Mouse (Mus musculus): ENCODE results near the gene Apol6.

Apol6 gene

DNA sequence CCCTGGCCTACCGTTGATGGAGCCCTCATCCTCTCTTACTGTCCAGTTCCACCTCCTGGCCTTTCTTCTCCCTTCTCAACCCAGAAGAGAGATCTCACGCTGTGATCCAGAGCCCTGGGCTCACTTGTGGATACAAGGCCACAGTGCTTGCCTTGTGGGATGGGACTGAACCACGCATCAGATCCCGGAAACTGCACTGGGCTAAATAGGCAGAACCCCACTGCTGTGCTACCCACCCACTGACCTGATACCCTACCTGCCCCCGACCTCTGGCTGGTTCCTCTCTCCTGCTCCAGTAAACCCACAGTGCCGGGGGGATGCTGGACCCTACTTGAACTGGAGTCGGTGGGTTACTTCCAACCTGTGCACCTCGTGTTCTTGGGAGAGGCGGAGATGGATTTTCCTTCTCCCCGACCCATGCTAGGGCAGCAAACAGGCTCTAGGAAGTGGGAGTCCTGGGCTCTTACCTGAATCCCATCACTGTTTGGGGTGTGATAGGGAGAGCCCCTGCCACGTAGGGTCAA is 26.3 kb downstream of the Apol6 start:
- no peak for DNase-seq (ENCODE audit: low spot score)

DNA sequence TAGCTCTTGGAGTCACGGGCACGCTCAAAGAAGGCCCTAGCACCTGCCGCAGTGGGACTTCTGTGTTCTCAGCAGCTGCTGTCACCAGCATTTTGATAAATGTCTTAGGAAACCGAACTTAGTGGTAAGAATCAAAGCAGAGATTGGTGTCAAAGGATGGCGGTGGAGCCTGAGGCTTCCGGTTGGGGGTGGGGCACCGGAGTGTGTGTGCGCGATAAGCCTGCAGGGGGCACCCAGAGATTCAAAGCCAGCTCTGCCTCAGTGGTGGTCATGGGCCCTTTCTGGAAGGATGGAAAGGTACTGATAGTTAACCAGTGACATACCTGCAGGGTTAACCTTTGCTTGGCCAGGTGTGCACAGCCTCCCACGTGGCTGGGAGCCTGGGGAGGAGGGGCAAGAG is 27.0 kb downstream of the Apol6 start:
- no peak for DNase-seq (ENCODE audit: low spot score)

DNA sequence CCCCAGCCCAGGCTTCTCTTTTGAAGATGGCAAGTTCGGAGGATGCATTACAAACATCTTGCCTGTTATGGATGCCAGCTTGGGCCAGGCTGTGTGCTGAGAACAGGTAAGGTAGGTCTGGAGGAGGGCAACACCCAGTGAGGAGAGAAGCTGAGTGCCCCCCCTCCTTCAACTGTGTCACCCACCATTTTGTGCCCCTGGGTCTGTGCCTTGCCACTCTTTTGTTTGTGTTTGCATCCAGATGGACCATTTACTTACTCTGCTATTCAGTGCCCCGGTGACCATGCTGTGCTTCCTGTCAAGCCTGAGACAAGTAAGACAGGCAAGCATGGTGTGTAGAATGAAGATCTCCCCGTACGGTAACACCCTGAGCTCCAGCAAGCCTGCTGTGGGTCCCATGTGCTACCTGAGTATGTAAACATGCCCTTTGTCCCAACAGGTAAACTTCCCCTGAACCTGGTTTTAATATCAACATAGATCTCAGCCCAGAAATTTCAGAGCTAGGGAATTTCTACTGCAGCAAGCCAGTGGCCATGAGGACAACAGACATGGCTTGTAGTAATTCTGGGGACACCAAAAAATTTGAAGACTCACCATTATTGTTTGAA is 28.1 kb downstream of the Apol6 start:
- no peak for DNase-seq (ENCODE audit: low spot score)

DNA sequence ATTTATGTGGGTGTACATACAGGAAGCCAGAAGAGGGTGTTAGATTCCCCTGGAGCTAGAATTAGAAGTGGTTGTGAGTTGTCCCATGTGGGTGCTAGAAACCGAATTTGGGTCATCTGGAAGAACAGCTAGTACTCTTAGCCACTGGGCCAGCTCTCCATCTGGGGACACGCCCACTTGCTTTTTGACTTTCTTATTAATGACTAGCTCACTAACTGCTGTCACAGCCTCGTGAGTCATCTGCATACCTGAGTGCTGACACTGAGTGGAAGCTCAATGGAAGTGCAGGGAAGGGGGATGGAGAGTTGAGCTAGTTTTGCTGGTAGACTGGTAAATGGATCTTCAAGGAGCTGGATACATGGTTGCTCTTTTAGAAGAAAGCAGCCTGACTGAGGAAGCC is 32.0 kb downstream of the Apol6 start:
- no peak for DNase-seq (ENCODE audit: low spot score)

DNA sequence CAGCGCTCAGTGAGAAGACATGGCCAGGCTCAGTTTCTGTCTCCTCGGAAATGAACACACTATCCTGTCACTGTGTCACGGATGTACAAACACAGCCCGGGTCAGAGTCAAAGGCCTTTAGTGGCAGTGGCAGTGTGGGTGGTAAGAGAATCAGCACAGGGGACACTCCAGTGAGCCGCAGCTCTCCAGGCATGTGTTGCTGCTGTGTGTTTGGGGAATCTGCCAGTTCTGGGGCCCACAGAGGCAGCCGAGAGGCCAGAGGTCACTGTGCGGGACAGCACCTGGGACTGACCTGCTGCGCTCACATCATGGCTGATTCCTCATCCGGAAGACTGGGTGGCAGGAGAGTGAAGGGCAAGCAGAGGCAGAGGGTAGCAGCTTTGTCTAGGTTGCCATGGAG is 33.4 kb downstream of the Apol6 start:
- no peak for DNase-seq (ENCODE audit: low spot score)

DNA sequence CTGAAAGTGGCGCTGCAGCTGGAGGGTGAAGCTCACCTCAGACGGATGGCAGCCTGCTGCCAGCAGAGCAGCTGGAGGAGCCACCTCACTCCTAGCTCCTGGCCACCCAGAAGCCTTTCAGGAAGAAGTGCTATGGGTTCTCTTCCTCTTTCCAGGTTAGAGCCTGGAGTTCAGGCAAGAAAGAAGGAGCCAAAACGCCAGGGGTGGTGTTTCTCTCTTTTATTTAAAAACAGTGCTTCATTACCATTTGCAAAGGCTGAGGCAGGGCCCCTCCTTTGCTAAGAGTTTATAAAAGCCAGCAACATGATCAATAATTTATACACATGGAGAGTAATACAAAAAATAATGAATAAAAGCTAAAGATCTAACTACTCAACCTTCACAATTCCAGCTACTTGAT is 34.3 kb downstream of the Apol6 start:
- no peak for DNase-seq (ENCODE audit: low spot score)

DNA sequence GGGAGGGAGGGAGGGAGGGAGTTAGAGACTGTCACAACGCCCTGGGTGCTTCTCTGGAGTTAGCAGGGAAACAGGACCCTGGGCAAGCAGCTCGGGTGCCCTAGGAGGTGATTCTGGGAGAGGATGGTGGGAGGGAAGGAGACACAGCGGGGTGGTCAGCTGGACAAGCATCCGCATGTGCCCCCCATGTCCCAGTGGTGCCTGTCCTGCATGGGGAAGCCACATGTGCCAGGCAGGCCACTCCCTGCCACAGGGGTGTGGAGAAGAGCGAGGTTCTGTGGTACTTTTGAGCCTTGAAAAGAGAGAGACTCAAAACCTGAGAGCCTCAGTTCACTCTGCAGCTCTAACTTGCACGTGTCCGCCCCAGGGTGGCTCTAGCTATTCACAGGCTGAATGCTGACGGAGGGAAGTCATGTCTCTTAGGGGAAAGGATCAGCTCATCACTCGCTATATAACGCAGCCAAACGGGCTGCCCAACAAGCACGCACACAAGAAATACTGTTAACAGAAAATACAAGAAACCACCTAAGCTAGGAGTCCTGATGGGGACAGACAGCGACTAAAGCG is 34.8 kb downstream of the Apol6 start:
- no peak for DNase-seq (ENCODE audit: low spot score)

DNA sequence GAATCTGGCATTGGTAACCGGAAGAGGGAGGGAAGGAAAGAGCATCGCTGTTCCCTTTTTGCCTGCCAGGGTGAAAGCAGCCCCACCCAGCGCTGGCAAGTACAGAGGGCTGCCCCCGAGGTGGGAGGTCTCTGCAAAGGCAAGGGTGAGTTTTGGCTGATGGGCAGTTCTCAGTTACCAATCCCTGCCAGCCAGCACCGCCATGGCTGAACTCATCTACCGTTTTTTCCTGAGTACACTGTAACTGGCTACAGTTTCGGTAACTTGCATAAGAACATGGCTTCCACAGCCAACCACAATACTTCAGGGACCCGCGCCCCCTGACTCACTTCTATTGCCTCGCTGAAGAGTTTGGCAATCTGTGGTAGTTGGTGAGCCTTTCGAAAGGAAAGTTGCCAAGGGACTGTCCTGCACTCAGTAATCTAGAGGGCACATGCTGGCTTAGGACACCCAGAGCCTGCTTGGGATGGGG is 35.4 kb downstream of the Apol6 start:
- DNase-seq (ENCODE audit: low spot score): peak; percentile 89

DNA sequence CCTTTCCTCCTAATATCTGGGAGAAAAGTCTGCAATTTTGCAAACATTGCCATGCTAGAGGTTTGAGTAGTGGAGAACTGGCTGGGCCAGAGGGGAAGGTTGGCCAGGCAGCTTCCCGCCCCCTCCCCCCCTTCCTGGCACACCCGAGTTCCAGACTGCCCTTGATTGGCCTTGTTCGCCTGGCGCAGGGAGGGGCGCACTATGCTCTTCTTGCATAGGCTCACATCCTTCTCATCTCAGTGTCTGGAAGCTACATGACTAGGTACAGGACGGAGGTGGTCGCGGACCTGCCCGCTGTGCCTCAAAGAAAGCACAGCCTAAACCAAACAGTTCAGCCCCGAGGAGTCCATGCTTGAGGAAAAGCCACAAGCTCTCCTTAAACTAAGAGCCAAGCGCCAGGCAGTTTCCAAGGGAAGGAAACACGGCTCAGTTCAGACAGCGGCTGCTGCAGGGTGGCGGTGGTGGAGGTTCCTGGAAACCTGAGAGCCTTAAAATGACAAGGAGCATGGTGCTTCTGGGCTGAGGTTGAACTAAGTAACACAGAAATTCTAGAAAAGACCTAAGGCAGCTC is 36.2 kb downstream of the Apol6 start:
- peak; percentile 39 for DNase-seq (ENCODE audit: low spot score)

DNA sequence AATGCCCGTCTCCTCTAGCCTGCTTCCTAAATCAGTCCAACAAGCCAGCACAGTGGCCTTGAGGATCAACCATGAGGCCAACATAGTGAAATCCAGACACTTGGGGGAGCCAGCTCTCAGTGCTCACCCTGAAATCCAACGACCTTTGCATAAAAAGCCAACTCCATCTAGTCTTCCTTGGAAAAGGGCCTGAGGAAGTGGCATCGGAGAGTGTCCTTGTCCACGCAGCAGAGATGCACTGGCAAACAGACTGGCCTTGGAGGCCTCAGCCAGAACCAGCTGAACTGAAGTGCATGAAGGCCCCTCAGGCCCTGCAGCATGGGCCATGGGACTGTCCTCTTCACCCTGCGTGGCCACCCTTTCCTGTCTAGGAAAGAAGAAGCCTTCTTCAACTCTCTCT is 36.9 kb downstream of the Apol6 start:
- peak; percentile 39 for DNase-seq (ENCODE audit: low spot score)

DNA sequence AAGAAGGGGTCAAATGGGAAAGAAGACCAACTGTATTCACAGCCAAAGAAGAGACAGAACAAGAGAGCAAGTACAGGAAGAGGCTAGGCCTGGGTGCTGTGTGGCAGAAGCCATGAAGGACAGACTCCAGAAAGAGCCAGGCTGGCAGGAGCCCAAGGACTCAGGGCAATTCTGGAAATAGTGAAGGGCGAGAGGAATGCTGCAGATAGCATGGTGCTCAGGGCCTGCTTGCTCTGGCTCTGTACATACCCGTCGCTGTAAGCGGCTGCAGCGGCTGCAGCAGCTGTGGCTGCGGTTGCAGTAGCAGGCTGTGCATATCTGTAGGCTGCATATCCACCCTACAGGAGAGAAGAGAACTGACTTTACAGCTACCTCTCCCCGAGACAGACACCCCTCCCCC is 41.3 kb downstream of the Apol6 start:
- no peak for DNase-seq (ENCODE audit: low spot score)

DNA sequence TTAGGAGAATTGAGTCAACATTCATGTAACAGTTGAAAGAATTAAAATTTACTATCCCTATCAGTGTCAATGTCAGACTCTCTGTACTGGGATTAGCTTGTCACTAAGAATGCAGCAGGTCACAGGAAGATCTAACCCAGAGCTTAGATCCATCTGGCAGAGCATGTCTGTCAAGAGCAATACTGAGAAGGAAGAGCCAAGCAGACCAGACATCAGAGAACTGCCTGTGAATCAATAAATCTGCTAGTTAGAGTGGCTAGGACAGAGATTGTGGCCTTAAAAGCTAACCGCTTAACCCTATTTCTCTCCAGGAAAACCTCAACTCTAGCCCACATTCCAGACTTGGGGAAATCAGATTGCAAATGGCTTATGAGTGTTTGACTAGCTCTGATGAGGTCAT is 42.0 kb downstream of the Apol6 start:
- DNase-seq (ENCODE audit: low spot score): no peak

DNA sequence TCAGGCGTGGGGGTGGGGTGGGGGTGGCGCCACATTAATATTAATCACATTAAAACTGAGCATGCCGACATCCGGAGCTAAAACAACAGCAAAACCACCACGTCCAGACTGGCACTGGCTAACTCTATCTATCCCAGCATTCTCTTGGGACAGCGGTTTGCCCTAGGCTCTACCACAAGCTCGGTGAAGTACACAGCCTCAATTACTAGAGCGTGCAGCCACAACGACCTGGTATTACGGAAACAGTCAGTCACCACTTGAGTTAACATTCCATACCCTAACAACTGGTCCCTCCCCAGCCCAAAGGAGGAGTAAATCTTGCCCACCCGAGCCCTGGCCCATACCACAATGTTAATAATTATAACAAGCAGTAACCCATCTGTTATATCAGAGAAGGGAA is 44.7 kb downstream of the Apol6 start:
- no peak for DNase-seq (ENCODE audit: low spot score)

DNA sequence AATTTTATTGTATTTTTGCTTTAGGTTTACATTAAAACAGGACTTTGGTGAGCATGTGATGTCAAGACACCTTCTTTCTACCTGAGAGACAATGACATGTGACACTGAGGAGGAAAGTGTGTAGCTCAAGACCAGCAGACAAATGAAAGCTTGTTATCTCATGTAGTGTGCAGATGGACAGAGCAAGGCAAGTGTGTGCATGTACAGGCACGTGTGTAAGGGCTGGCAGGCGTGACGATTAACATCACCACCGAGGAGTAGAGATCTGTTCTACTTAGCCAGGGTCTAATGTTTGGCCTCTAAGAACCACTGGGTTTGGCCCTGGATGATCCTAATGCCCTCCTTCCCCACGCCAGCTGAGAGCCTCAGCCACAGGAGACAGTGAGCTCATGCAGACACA is 46.0 kb downstream of the Apol6 start:
- no peak for DNase-seq (ENCODE audit: low spot score)

DNA sequence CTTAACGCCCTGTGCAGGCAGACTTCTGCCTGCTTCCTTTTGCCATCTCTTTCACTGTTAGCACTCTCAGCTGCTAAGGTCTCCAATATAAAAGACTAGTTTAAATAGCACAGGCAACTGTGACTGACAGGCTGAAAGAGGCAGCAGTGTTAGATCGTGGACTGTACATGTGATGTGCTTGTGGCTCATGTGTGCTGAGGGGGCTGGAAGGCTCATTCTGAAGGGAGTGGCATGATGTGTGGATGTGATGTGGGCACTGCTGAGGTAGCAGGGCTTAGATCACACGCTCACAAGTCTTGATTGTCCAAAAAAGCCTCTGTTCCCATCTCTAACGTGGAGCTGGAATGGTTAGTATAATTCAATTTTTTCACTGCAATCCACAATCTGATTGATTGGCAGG is 46.9 kb downstream of the Apol6 start:
- no peak for DNase-seq (ENCODE audit: low spot score)

DNA sequence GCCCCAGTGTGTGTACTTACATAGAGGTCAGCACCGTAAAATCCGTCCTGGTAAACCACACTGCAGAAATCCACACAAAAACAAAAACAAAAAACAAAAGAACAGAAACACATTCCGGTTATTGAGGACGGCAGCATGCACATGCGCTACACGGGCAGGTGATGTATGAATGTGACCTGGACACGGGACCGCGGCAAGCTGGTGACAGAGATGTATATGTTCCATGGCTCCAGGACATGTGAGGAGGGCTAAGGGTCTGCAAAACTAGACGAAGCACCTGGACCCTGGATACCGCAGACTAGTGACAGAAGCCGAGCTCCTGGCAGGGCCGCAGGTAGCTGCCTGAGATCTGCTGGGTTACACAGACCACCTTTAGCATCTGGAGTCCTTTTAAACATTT is 49.9 kb downstream of the Apol6 start:
- DNase-seq (ENCODE audit: low spot score): no peak

DNA sequence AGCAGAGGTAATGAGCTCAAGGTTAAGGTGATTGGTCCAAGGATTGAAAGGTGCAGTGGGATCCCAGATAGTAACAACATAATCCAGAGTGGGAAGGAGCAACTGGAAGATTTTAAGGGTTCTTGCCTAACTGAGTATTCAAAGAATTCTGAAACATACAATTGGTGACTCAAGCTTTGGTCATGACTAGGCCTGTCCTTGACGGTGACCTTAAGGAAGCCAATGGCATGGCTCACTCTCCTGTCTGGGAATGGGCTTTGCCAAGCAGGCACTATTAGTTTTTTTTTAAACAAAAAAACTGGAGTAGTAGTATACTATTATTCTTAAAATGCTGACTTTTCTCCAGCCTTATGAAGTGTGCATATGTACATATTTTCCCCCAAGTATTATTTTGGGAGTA is 50.7 kb downstream of the Apol6 start:
- no peak for DNase-seq (ENCODE audit: low spot score)

DNA sequence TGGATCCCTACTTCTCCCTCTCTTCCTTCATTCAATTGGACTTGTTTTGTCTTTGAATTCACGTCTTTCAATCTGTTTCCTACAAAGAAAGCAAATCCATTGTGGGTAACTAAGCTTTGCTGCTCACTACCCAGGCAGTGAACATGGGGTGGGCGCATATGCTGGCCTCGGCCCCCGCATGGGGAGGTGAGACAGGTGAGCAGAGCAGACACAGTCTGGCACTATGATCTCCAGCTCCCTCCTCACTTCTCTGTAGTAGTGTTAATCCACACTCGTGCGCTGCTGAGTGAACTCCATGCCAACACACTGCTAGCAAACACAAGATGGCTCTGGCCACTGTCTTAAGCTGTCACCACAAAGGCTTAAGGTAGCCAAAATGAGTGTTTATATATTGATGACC is 52.8 kb downstream of the Apol6 start:
- DNase-seq (ENCODE audit: low spot score): no peak

DNA sequence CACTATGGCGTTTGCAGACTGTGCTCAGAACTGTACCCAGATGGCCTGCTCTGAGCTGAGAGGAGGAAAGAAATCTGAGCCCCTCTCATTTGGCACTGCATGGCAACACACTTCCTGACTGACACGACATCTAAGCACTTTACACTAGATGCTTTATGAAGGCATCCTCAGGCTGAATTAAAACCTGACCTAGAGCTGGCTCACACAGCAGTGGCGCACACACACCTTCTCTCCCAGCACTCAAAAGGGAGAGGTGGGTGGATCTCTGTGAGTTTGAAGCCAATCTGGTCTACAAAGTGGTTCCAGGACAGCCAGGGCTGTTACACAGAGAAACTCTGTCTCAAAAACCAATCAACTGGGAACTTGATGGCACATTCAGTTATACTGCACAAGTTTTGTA is 55.2 kb downstream of the Apol6 start:
- no peak for DNase-seq (ENCODE audit: low spot score)

DNA sequence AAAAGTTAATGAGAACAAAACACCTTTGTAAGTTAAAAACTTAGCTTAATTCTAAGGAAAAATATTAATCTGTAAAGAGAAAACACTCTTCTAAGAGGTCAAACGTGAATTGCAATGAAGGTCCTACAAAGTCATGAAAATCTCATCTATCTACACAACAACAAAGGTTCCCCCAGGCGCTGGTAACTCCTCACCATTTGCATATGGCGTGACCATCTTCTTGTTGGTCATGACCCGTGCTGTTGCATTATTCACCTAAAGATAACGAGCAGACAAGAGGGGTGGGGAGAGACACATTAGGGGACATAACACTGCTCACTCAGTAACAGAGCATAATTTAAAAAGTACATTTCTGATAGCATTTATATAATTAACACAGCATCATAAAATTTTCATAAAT is 58.2 kb downstream of the Apol6 start:
- DNase-seq (ENCODE audit: low spot score): no peak

DNA sequence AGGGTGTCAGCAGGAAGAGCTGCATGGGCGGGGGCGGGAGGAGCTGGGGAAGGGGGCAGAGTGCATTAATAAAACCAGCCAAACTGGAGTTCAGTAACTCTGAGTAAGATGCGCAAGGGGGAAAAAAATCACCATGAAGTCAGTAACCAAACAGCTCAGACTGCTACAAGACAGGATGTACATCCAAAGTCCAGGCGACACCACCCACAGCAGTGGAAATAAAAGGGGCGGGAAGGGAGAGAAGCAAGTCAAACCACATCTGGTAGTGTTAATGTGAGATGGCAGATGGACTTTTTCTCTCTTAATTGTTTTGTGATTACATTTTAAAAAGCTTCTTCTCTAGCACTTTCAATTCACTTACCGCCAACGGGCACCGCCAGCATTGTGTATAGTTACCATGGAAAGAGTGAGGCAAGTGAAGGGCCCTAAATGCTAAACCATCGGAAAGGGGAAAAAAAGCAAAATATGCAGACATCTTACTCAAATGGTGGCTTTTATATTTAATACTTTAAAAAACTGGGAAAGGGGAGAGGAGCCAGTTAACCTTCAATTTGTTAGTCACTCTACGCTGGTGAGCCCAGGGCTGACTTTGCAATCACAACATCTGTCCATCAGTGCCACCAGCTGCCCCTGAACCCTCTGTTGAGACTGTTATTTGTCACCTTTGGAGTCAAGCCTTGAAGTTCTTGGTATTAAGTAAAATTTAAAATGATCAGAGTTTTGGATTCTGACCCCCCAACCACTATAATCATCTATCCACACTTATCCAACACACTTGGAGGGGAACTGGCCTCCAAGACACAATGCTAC is 60.0 kb downstream of the Apol6 start:
- DNase-seq (ENCODE audit: low spot score): no peak

DNA sequence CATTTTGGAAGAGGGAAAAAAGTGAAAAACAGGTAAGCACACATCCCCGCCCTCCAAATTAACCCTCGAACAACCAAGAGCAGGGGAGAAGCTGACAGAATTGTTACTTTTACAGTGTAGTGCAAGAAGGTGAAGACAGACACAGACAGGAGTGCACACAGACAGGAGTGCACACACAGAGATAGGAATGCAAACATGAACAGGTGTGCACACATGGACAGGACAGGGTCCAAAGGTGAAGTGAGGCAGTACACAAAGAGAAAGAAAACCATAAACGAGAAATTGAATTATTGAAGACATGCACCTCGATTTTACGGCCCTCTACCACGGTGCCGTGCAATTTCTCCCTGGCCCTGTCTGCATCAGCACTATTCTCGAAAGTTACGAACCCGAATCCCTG is 60.7 kb downstream of the Apol6 start:
- no peak for DNase-seq (ENCODE audit: low spot score)

Data from adipocyte (in vitro differentiated cells).